Mouse (Mus musculus): ENCODE results near the gene Hlcs.

GRCm38 (mm10) chr16:94092511-94093150 lies 220.7 kb downstream of the Hlcs start:
- TF ChIP-seq POLR2A (IDR thresholded peaks at IDR 0.05; ENCODE audit: control insufficient read depth, low read depth, low read length) (no peak), CTCF (IDR thresholded peaks at IDR 0.05; ENCODE audit: control insufficient read depth, insufficient read depth, insufficient replicate concordance, low read depth, low read length) (no peak)
